Mouse (Mus musculus) hindbrain, embryonic 16.5 days (tissue): ENCODE measurements around the gene Slc17a7. TPM values are rescaled to one million over a fixed set of nuclear protein-coding genes. Genes with fewer than 3 reads are reported as not detected.

Experiments
- ATAC-seq: fragments of 200-750 bp; cut with Nextera tagmentation; 2 replicates; pipeline ENCODE4 v1.8.0; 2017; ENCODE audit warnings: moderate TSS enrichment, moderate library complexity
- H3K27ac ChIP-seq: fragments of 300-500 bp; sonication (generic); 2 replicates; pipeline ENCODE4 v1.5.1; 2014; ENCODE audit warnings: low read depth, mild to moderate bottlenecking, control low read depth, low read length, moderate library complexity
- H3K27me3 ChIP-seq: fragments of 300-500 bp; sonication (generic); replicated peaks from 2 replicates; pipeline ENCODE4 v1.6.1; 2014; ENCODE audit warnings: low read length; ENCODE audit not compliant: control insufficient read depth, insufficient read depth
- H3K36me3 ChIP-seq: fragments of 300-500 bp; sonication (generic); 2 replicates; pipeline ENCODE4 v1.6.1; 2014; ENCODE audit warnings: mild to moderate bottlenecking, low read length, moderate library complexity, mixed read lengths; ENCODE audit not compliant: control insufficient read depth, insufficient read depth
- H3K4me1 ChIP-seq: fragments of 300-500 bp; sonication (generic); 2 replicates; pipeline ENCODE4 v1.6.1; 2014; ENCODE audit warnings: low read depth, low read length; ENCODE audit not compliant: control insufficient read depth, insufficient read depth
- H3K4me2 ChIP-seq: fragments of 300-500 bp; sonication (generic); 2 replicates; pipeline ENCODE4 v1.6.1; 2014; ENCODE audit warnings: mild to moderate bottlenecking, low read length, control low read depth, moderate library complexity
- H3K4me3 ChIP-seq: fragments of 300-500 bp; sonication (generic); 2 replicates; pipeline ENCODE4 v1.5.1; 2014; ENCODE audit warnings: mild to moderate bottlenecking, low read length, control low read depth, moderate library complexity
- H3K9ac ChIP-seq: fragments of 300-500 bp; sonication (generic); 2 replicates; pipeline ENCODE4 v1.6.1; 2014; ENCODE audit warnings: low read depth, mild to moderate bottlenecking, control low read depth, low read length, moderate library complexity
- H3K9me3 ChIP-seq: fragments of 300-500 bp; sonication (generic); 2 replicates; pipeline ENCODE4 v1.6.1; 2014; ENCODE audit warnings: mild to moderate bottlenecking, low read length, moderate library complexity; ENCODE audit not compliant: control insufficient read depth
- WGBS: fragments of 180-500 bp; shearing (Covaris S2); extraction: QIAGEN DNeasy Blood & Tissue Kit; methylation state at CpG from one replicate; pipeline ENCODE4 v1.1.7; 2014; 5-methylcytosine and 5-hydroxymethylcytosine counted together
- polyA plus RNA-seq: library from polyadenylated mRNA; unstranded; fragments of >200 nt; fragmentation: Nextera tagmentation; extraction: Ambion mirVana; gene quantifications from 2 replicates; pipeline ENCODE4 v1.2.1, GENCODE M21; 2015

The Slc17a7 gene
- polyA plus RNA-seq, 1 experiment from 2014 or later = 1.1 TPM

DNA sequence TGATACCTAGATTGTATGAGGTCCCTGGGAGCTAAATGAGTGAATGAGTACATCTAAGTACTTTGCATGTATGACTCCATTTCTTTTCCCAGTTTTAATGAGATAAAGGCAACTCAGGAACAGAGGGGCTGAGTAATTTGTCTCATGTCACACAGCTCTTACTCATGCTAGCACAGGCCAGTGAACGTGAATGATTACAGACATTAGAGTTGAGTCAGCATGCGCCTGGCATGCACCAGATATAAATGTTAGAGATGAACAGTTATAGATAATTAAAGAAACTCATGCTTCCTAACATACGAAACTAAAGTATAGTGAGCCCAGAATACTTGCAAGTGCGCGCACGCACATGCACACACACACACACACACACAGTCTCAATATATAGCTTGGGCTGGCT, 26.4 kb downstream of the Slc17a7 start:
- H3K4me3 ChIP-seq = no peak overlapping the region
- H3K9ac ChIP-seq = no peak overlapping the region
- H3K27me3 ChIP-seq = peaks cover 8% of the 10 kb centered on the region
- no peak for ATAC-seq
- no peaks in the 10 kb centered on the region; the same call in 1 of the 2 replicates for H3K4me1 ChIP-seq
- H3K9me3 ChIP-seq = no peaks in the 10 kb centered on the region
- H3K4me2 ChIP-seq = no peak overlapping the region
- H3K27ac ChIP-seq = no peak overlapping the region
- H3K36me3 ChIP-seq = no peaks in the 10 kb centered on the region
- WGBS = 90% methylated on average over 6 of the region's 6 CpGs

DNA sequence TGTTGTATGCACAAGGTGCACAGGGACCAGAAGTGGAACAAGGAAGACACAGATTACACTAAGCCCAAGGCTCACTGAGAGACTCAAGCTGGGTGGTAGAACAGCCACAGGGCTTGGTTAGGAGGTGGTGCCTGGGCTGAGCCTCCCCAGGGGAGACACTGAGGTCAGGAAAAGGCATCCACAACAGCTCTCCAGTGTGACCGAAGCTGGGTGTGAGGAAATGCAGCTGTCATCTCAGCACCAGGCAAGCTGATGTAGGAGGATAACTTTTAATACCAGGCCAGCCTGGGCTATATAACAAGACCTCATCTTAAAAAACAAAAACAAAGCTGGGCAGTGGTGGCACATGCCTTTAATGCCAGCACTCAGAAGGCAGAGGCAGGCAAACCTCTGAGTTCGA, 27.4 kb downstream of the Slc17a7 start:
- Histone ChIP-seq H3K36me3 (no peaks in the 10 kb centered on the region), H3K4me3 (no peak overlapping the region), H3K4me2 (no peak overlapping the region), H3K9me3 (no peaks in the 10 kb centered on the region), H3K4me1 (no peaks in the 10 kb centered on the region; the same call in 1 of the 2 replicates), H3K27ac (no peak overlapping the region), H3K9ac (no peak overlapping the region), H3K27me3 (peaks cover 4% of the 10 kb centered on the region; the same call in 1 of the 2 replicates)
- WGBS = 91% methylated on average over 2 of the region's 2 CpGs
- no peak for ATAC-seq

DNA sequence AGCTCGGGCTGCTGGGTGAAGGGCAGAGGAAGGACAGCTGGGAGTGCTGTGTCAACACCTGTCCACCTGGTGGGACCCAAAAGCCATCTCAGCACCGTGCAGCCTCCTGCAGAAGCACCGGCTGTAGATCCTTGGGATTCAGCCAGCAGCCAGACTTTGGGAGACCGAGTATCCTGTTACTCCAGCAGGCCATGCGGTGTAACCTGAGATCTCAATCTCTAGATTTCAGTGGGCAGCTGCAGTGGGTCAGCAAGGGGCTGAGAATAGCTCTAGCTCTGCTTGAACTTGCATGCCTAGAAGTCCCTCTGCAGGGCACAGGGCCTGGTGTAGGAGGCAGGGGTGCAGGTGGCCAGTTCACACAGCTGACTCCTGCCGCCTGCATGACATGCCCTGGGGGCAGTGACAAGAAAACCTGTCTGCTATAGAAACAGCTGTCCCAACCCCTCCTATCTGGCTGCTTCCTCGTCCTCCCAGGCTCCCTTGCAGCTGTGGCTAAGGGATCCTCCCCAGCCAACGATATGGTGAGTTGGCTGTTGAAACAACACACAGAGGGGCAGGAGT, 28.1 kb downstream of the Slc17a7 start:
- H3K27me3 ChIP-seq = peaks cover 4% of the 10 kb centered on the region; the same call in 1 of the 2 replicates
- ATAC-seq = peak; percentile 44; the same call in 1 of the 2 replicates
- no peak overlapping the region for H3K4me3 ChIP-seq
- WGBS = 22% methylated on average over 8 of the region's 8 CpGs
- H3K9ac ChIP-seq = no peak overlapping the region
- H3K27ac ChIP-seq = no peak overlapping the region; the same call in 1 of the 2 replicates
- H3K9me3 ChIP-seq = no peaks in the 10 kb centered on the region
- no peaks in the 10 kb centered on the region for H3K36me3 ChIP-seq
- no peaks in the 10 kb centered on the region; the same call in 1 of the 2 replicates for H3K4me1 ChIP-seq
- H3K4me2 ChIP-seq = no peak overlapping the region

DNA sequence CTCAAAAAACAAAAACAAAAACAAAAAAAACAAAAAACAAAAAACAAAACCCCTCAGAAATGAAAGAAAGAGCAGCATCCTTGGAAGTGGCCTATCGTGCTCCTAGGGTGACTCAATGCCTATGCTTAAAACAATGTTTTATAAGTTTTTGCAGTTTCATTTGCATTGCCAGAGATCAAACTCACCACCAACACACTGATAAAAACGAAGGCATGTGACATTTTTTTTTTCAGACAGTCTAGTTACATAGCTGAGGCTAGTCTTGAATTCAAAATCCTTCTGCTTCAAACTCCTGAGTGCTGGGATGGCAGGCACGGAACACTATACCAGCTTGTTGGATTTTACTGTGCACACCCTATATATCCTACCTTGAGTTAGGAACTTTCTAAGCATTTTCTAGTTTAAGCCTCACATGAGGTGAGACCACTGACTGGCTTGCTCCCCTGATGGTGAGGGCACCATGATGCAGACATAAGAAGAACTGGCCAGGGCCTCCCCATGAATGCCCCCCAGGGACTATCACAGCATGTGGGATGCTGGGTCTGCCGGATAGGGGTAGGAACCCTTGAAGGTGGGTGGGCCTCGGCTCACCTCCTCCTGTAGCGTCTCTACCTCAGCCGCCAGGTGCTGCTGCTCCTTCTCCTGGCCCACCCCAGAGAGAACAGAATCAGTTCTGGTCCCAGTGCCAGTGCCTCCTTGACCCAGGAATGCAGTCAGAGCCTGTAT, 29.0 kb downstream of the Slc17a7 start:
- Histone ChIP-seq H3K4me2 (no peak overlapping the region), H3K27me3 (peaks cover 4% of the 10 kb centered on the region; the same call in 1 of the 2 replicates), H3K9ac (no peak overlapping the region), H3K36me3 (no peaks in the 10 kb centered on the region), H3K27ac (no peak overlapping the region), H3K4me3 (no peak overlapping the region), H3K9me3 (no peaks in the 10 kb centered on the region), H3K4me1 (no peaks in the 10 kb centered on the region; the same call in 1 of the 2 replicates)
- 85% methylated on average over 7 of the region's 7 CpGs for WGBS
- no peak for ATAC-seq

DNA sequence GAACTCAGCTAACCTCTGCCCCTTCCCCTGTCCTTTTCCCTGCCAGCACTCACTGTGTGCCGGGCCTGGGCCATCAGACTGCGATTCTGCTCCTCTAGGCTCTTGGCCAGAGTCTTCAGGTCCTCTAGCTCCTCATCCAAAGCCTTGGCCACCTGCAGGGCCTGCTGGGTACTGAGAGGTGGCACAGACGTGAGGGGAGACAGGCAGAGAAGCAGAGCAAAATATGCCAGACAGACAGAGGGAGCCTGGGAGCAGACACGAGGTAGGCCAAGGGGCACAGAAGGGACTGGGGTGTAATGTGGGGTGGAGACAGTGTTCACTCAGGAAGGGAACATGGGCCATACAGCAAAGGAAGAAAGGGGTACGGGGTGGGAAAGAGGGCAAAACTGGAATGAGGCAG, 29.7 kb downstream of the Slc17a7 start:
- Histone ChIP-seq H3K27me3 (peaks cover 4% of the 10 kb centered on the region; the same call in 1 of the 2 replicates), H3K9ac (no peak overlapping the region), H3K36me3 (no peaks in the 10 kb centered on the region), H3K27ac (no peak overlapping the region), H3K4me1 (peaks cover 2% of the 10 kb centered on the region; the same call in 1 of the 2 replicates), H3K4me2 (no peak overlapping the region), H3K9me3 (no peaks in the 10 kb centered on the region), H3K4me3 (no peak overlapping the region)
- 61% methylated on average over 5 of the region's 5 CpGs for WGBS
- no peak for ATAC-seq

DNA sequence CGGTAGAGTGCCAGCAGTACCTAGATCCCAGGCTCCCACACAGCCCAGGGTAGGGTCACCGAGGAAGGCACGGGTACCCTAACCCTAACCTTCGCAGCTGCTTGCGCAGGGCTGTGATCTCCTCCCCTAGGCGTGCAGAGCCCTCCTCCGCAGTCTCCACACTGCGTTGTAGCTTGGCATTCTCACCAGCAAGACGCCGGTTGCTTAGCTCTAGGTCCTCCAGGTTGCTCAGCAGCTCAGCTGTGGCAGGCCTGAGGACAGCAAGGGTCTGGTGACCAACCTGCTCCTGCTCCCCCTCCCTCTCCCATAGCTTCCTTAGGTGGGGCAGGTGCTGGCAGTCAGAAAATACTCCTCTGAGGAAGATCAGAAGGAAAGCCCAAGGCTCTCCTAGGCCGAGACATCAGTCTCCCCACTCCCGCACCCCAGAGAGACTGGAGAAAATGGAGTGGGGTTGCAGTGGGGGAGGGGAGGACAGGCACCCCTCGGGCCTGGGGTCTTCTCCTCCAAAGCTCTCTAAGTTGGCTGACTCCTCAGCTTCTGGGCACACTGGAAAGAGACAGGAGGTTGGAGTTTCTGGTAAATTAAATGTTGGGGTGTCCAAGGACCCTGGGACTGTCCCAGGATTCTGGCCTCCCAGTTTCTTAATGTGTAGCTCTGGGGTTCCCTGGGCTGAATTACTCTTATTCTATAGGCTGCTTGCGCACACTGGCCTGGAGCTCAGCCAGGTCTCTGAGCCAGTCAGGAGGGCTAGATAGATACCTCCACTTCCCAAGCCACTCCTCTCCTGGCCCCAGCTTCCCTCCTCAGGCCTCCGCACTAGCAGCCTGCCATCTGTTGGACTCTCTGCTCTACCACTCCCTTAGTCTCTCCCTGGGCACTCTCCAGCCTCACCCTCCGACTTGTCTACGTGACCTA, 30.4 kb downstream of the Slc17a7 start:
- WGBS = 63% methylated on average over 15 of the region's 17 CpGs
- no peak overlapping the region for H3K4me3 ChIP-seq
- H3K4me1 ChIP-seq = peaks cover 2% of the 10 kb centered on the region; the same call in 1 of the 2 replicates
- no peak overlapping the region for H3K27ac ChIP-seq
- no peak overlapping the region for H3K4me2 ChIP-seq
- no peaks in the 10 kb centered on the region for H3K36me3 ChIP-seq
- no peaks in the 10 kb centered on the region for H3K9me3 ChIP-seq
- ATAC-seq = no peak
- peaks cover 4% of the 10 kb centered on the region; the same call in 1 of the 2 replicates for H3K27me3 ChIP-seq
- no peak overlapping the region for H3K9ac ChIP-seq

DNA sequence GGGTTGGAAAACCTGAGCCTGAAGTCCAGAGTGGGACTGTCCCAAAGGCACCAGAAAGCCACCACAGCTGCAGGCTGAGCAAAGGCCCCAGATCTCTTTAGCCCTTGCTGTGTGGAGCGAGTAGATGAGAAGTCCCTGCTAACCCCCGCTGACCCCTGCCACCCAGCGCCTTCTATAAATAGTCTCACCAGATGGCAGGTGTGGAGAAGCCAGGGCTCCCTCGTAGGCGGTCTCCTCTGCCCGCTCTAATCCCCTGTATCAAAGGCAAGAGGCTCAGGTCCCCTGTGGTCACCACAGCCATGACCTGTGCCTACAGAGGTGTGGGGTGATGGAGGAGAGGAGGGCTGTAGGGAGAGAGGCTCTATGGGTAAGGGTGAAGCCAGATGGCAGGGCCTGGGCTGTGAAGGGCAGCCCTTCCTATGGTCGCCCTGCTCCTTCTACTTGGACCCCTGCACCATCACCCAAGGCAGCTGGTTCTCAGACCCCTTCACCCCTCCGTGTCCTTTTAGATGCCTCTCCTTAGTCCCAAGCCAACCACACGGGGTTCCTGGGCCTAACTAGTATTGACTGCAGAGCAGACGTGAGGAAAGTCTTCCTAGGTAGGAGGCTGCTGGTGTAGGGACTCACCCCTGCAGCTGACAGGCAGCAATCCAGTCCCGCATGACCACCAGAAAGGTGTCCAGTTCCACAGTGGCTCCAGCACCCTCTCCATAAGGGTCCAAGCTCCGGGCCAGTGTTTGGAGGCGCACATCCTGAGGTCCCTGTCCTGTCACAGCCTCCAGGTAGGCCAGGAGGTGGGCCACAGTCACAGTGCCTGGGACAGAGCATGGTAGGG, 31.8 kb downstream of the Slc17a7 start:
- no peaks in the 10 kb centered on the region; the same call in 1 of the 2 replicates for H3K27me3 ChIP-seq

DNA sequence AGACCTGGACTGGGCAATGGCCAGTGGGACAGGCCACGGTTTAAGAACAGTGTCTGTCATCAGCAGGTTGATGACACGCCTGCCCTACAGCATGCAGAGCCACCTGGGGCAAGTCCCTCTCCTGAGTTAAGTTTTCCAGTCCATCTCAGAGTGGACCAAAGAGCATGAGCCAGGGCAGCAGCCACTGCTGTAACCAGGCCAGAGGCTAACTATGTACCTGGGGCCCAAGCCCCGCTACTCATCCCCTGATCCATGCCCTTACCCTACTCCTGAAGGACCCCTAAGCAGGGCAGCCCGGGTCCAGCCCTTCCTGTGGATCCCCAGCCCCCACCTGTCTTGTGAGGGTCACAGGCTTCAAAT, 32.4 kb downstream of the Slc17a7 start:
- H3K9ac ChIP-seq = no peak overlapping the region
- H3K27ac ChIP-seq = no peak overlapping the region
- H3K4me2 ChIP-seq = no peak overlapping the region
- H3K27me3 ChIP-seq = no peaks in the 10 kb centered on the region; the same call in 1 of the 2 replicates
- ATAC-seq = no peak
- WGBS = 85% methylated on average over 4 of the region's 4 CpGs
- H3K4me1 ChIP-seq = peaks cover 2% of the 10 kb centered on the region; the same call in 1 of the 2 replicates
- no peaks in the 10 kb centered on the region for H3K9me3 ChIP-seq
- no peak overlapping the region for H3K4me3 ChIP-seq
- no peaks in the 10 kb centered on the region for H3K36me3 ChIP-seq

More for the DNA sequence above, 31.8 kb downstream of the Slc17a7 start:
- Histone ChIP-seq H3K9me3 (no peaks in the 10 kb centered on the region), H3K27ac (no peak overlapping the region), H3K4me1 (peaks cover 2% of the 10 kb centered on the region; the same call in 1 of the 2 replicates), H3K4me3 (no peak overlapping the region), H3K4me2 (no peak overlapping the region), H3K9ac (no peak overlapping the region), H3K36me3 (no peaks in the 10 kb centered on the region)
- 66% methylated on average over 13 of the region's 13 CpGs for WGBS
- no peak for ATAC-seq
